Mouse (Mus musculus) ovary, adult 2 months (tissue): ENCODE measurements around the gene Tmem220. TPM values are rescaled to one million over a fixed set of nuclear protein-coding genes. Genes with fewer than 3 reads are reported as not detected.

ENCODE experiments used
- polyA plus RNA-seq: library from polyadenylated mRNA; depleted of rRNA; stranded (reverse); fragments of >200 nt; gene quantifications from 2 replicates; pipeline ENCODE4 v1.2.3, GENCODE M21; 2012; rRNA removed

Tmem220 gene
- 1.8 and 2.1 TPM in 2 replicates for polyA plus RNA-seq

DNA sequence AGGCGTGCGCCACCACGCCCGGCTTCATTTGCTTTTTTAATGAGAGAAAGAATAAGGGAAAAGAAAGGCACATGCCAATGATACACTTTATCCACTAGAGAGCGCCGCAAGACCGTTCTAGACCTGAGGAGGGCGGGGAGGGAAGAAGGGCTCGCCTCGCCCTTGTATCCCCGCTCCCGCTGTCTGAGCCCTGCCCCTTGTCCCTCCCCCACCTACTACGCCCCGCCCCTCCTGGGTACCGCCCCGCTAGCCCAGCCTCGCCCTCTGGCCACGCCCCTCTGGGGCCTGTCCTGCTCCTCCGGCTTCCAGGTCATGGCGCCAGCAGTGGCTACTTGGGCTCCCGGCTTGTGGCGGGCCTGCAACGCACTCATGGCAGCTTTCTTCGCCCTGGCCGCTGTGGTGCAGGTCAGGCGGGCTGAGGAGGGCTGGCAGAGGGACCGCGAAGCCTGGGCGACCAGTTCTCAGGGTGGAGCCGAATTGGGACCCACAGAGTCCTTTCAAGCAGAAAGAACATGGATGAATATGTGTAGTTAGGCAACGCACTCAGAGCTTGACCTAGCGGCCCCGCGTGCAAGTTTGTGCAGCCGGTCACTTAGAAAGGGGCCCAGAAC is at the start of gene Tmem220:
Tmem220 (plus strand) TSS at position 288 of the 611 bp plus-strand sequence.

GRCm38 (mm10) chr11:67052321-67052952 is 27.5 kb downstream of the Tmem220 start, which contains the start of the genes Adprm and Sco1:
Gene Adprm, minus strand, starts transcription at chr11:67052594.
Gene Sco1, plus strand, starts transcription at chr11:67052670.

GRCm38 (mm10) chr11:67078000-67078399 is 53.0 kb downstream of the Tmem220 start, which contains the start of gene Myh3:
Gene Myh3, plus strand, starts transcription at chr11:67078300.

Other genes with a start within 250 kb of the Tmem220 start
- gene Pirt, start 113.2 kb upstream of the Tmem220 start, polyA plus RNA-seq, result not detected in 2 replicates
- gene Tmem238l, start 68.5 kb upstream of the Tmem220 start, polyA plus RNA-seq, result 0.25 TPM in 1 of 2 replicates, not detected in the other
- gene Adprm, start 27.4 kb downstream of the Tmem220 start, polyA plus RNA-seq, result 6.6 and 9.1 TPM in 2 replicates
- gene Sco1, start 27.5 kb downstream of the Tmem220 start, polyA plus RNA-seq, result 4.4 and 6.6 TPM in 2 replicates
- not detected in 2 replicates for gene Myh3, start 53.1 kb downstream of the Tmem220 start, polyA plus RNA-seq
- 0.02 TPM in 1 of 2 replicates, not detected in the other for gene Myh2, start 145.9 kb downstream of the Tmem220 start, polyA plus RNA-seq
- not detected in 2 replicates for gene Myh1, start 174.9 kb downstream of the Tmem220 start, polyA plus RNA-seq
- gene Myh4, start 212.9 kb downstream of the Tmem220 start, polyA plus RNA-seq, result not detected in 2 replicates